Mouse (Mus musculus): ENCODE data around the gene Snx7. TPM values are rescaled to one million over a fixed set of nuclear protein-coding genes. Genes with fewer than 3 reads are reported as not detected.

Snx7 gene
- total RNA-seq (2021) = 1 to 10 TPM; 5.0 to 5.9 TPM
- polyA plus RNA-seq (2012; rRNA removed) = 6.2 and 7.4 TPM in 2 replicates
- long read RNA-seq, transcript Snx7-201 (9 exons, 2,021 nt) = major isoform, 8 of 8 reads
- long read RNA-seq, partial matches to known transcripts = 0 of 8 reads
- long read RNA-seq, other reads (novel, unspliced or antisense) = 0 of 8 reads

- DNase-seq = peak; percentile 93 to 95
- Histone ChIP-seq H3K27me3 (ENCODE audit: control insufficient read depth, insufficient read depth, low read length) (no peaks in the 10 kb centered on the region), H3K27ac (peak within 1 kb of the TSS; percentile 93), H3K79me2 (replicated peaks; ENCODE audit: control insufficient read depth, insufficient read depth, low read length) (no peaks in the 10 kb centered on the region), H3K4me1 (ENCODE audit: control insufficient read depth, insufficient read depth, low read length) (peaks cover 1% of the 10 kb centered on the region; the same call in 1 of the 2 replicates), H3K36me3 (ENCODE audit: control insufficient read depth, insufficient read depth, low read length) (no peaks in the 10 kb centered on the region; the same call in 1 of the 2 replicates), H3K4me3 (peak within 1 kb of the TSS; percentile 69), H3K9ac (ENCODE audit: low read depth, low read length) (peak within 1 kb of the TSS; percentile 96)
- TF ChIP-seq EP300 (IDR thresholded peaks at IDR 0.05; ENCODE audit: insufficient read depth, low read depth, low read length) = 0 out of 2 replicates have a peak, but pooled peaks have one; percentile 20
- TF ChIP-seq CTCF (IDR thresholded peaks at IDR 0.05) = peak; percentile 45
- peak; percentile 83 for TF ChIP-seq POLR2A (IDR thresholded peaks at IDR 0.05; ENCODE audit: insufficient read depth, low read depth, low read length)
- intact Hi-C loops (cut with DNase I) = no loop called here
- WGBS = 1% methylated on average over 53 of the region's 53 CpGs
Measured at GRCm38 (mm10) chr3:117868637-117869323, at the start of gene Snx7. TSS of gene Snx7 (minus strand) at chr3:117868936.

DNA sequence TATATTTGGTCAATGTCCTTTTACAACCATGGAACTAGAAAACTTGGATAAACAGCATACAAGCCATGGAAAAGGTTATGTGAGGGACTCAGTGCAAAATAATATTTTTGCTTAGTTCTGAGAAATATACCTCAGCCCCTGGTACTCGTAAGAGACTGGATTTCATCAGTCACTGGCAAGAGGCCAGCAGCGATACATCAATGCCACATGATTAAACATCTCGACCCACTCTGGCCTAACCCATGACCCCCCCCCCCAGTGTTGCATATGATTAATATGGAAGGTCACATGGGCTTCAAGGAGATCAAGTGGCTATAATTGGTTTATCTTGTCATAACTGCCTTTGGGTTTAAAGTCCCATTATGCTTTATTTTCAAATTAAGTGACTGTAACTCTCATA is 46.7 kb upstream of the Snx7 start:
- H3K27me3 ChIP-seq (ENCODE audit: control insufficient read depth, insufficient read depth, low read length) = no peaks in the 10 kb centered on the region
- no peaks in the 10 kb centered on the region for H3K4me1 ChIP-seq (ENCODE audit: control insufficient read depth, insufficient read depth, low read length)
- intact Hi-C loops (cut with DNase I) = no loop called here
- H3K79me2 ChIP-seq (replicated peaks; ENCODE audit: control insufficient read depth, insufficient read depth, low read length) = no peaks in the 10 kb centered on the region
- H3K9ac ChIP-seq (ENCODE audit: low read depth, low read length) = no peak overlapping the region
- WGBS = 74% methylated on average over 3 of the region's 3 CpGs
- TF ChIP-seq CTCF (IDR thresholded peaks at IDR 0.05) (no peak), POLR2A (IDR thresholded peaks at IDR 0.05; ENCODE audit: insufficient read depth, low read depth, low read length) (no peak), EP300 (IDR thresholded peaks at IDR 0.05; ENCODE audit: insufficient read depth, low read depth, low read length) (no peak)
- no peak overlapping the region for H3K27ac ChIP-seq
- H3K4me3 ChIP-seq = no peak overlapping the region
- no peaks in the 10 kb centered on the region for H3K36me3 ChIP-seq (ENCODE audit: control insufficient read depth, insufficient read depth, low read length)
- DNase-seq = no peak

GRCm38 (mm10) chr3:117893736-117894135 is 25.0 kb upstream of the Snx7 start:
- no peak overlapping the region for H3K27ac ChIP-seq
- DNase-seq = no peak
- WGBS = 54% methylated on average over 2 of the region's 2 CpGs
- no peak overlapping the region for H3K9ac ChIP-seq (ENCODE audit: low read depth, low read length)
- H3K36me3 ChIP-seq (ENCODE audit: control insufficient read depth, insufficient read depth, low read length) = no peaks in the 10 kb centered on the region
- no peaks in the 10 kb centered on the region for H3K4me1 ChIP-seq (ENCODE audit: control insufficient read depth, insufficient read depth, low read length)
- no peak for TF ChIP-seq POLR2A (IDR thresholded peaks at IDR 0.05; ENCODE audit: insufficient read depth, low read depth, low read length)
- TF ChIP-seq CTCF (IDR thresholded peaks at IDR 0.05) = no peak
- no peak for TF ChIP-seq EP300 (IDR thresholded peaks at IDR 0.05; ENCODE audit: insufficient read depth, low read depth, low read length)
- H3K79me2 ChIP-seq (replicated peaks; ENCODE audit: control insufficient read depth, insufficient read depth, low read length) = no peaks in the 10 kb centered on the region
- intact Hi-C loops (cut with DNase I) = no loop called here
- no peaks in the 10 kb centered on the region for H3K27me3 ChIP-seq (ENCODE audit: control insufficient read depth, insufficient read depth, low read length)
- no peak overlapping the region for H3K4me3 ChIP-seq

GRCm38 (mm10) chr3:117875450-117875849 is 6.7 kb upstream of the Snx7 start:
- H3K27ac ChIP-seq = no peak overlapping the region
- H3K36me3 ChIP-seq (ENCODE audit: control insufficient read depth, insufficient read depth, low read length) = no peaks in the 10 kb centered on the region
- no peak for DNase-seq
- 47% methylated on average over 3 of the region's 3 CpGs for WGBS
- H3K27me3 ChIP-seq (ENCODE audit: control insufficient read depth, insufficient read depth, low read length) = no peaks in the 10 kb centered on the region
- H3K4me1 ChIP-seq (ENCODE audit: control insufficient read depth, insufficient read depth, low read length) = no peaks in the 10 kb centered on the region
- TF ChIP-seq EP300 (IDR thresholded peaks at IDR 0.05; ENCODE audit: insufficient read depth, low read depth, low read length) = no peak
- TF ChIP-seq CTCF (IDR thresholded peaks at IDR 0.05) = no peak
- TF ChIP-seq POLR2A (IDR thresholded peaks at IDR 0.05; ENCODE audit: insufficient read depth, low read depth, low read length) = no peak
- intact Hi-C loops (cut with DNase I) = no loop called here
- H3K79me2 ChIP-seq (replicated peaks; ENCODE audit: control insufficient read depth, insufficient read depth, low read length) = no peaks in the 10 kb centered on the region
- no peak overlapping the region for H3K9ac ChIP-seq (ENCODE audit: low read depth, low read length)
- no peak overlapping the region for H3K4me3 ChIP-seq

DNA sequence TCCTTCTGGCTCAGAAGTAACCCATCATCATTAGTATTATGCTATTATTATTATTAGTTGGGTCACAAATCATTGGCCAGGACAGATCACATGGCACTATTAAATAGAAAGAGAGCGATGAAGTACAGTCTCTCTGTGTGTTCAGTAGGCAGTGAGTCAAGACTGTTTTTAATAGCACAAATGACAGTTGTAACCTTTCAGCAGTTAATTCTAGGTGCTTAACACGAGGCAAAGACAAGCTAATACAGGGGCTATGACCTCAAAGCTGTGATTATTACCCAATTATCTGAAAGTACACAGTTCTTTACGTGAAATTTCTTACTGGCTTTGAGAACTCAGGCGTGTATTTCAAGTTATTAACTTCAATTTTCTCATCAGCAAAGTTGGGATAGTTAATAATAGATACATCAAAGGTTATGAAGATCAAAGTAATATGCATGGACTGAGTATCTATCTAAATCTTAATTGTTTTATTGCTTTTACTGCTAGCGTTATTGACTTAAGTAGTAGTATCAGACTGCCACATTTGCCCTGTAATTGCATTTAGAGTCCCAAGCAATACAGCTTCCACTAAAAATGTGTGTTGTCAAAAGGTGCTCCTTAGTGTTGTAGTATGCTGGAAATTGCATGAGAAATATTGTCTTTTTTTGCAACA is 4.6 kb upstream of the Snx7 start:
- intact Hi-C loops (cut with DNase I) = no loop called here

More for the DNA sequence above, 4.6 kb upstream of the Snx7 start:
- no peak overlapping the region for H3K27ac ChIP-seq
- no peaks in the 10 kb centered on the region for H3K36me3 ChIP-seq (ENCODE audit: control insufficient read depth, insufficient read depth, low read length)
- no peaks in the 10 kb centered on the region for H3K4me1 ChIP-seq (ENCODE audit: control insufficient read depth, insufficient read depth, low read length)
- DNase-seq = no peak
- H3K4me3 ChIP-seq = no peak overlapping the region
- TF ChIP-seq CTCF (IDR thresholded peaks at IDR 0.05) = no peak
- TF ChIP-seq EP300 (IDR thresholded peaks at IDR 0.05; ENCODE audit: insufficient read depth, low read depth, low read length) = no peak
- no peak for TF ChIP-seq POLR2A (IDR thresholded peaks at IDR 0.05; ENCODE audit: insufficient read depth, low read depth, low read length)
- H3K79me2 ChIP-seq (replicated peaks; ENCODE audit: control insufficient read depth, insufficient read depth, low read length) = no peaks in the 10 kb centered on the region
- 81% methylated on average over 5 of the region's 5 CpGs for WGBS
- no peaks in the 10 kb centered on the region for H3K27me3 ChIP-seq (ENCODE audit: control insufficient read depth, insufficient read depth, low read length)
- H3K9ac ChIP-seq (ENCODE audit: low read depth, low read length) = no peak overlapping the region
